Mouse (Mus musculus) lung, embryonic 16.5 days (tissue): Measurements from ENCODE around the gene Mrm3. TPM values are rescaled to one million over a fixed set of nuclear protein-coding genes. Genes with fewer than 3 reads are reported as not detected.

Source experiments
- ATAC-seq: fragments of 200-750 bp; cut with Nextera tagmentation; 2 replicates; pipeline ENCODE4 v1.8.0; 2017; ENCODE audit warnings: low read depth, mild to moderate bottlenecking, moderate library complexity
- H3K27ac ChIP-seq: fragments of 300-500 bp; sonication (generic); 2 replicates; pipeline ENCODE4 v1.5.1; 2014; ENCODE audit warnings: mild to moderate bottlenecking, control low read depth, low read length
- H3K27me3 ChIP-seq: fragments of 300-500 bp; sonication (generic); 2 replicates; pipeline ENCODE4 v1.6.1; 2014; ENCODE audit warnings: low read depth, low read length, mixed read lengths; ENCODE audit not compliant: control insufficient read depth, insufficient read depth
- H3K36me3 ChIP-seq: fragments of 300-500 bp; sonication (generic); 2 replicates; pipeline ENCODE4 v1.6.1; 2014; ENCODE audit warnings: low read length; ENCODE audit not compliant: control insufficient read depth, insufficient read depth
- H3K4me1 ChIP-seq: fragments of 300-500 bp; sonication (generic); replicated peaks from 2 replicates; pipeline ENCODE4 v1.6.1; 2014; ENCODE audit warnings: low read length, mixed read lengths; ENCODE audit not compliant: control insufficient read depth, insufficient read depth
- H3K4me2 ChIP-seq: fragments of 300-500 bp; sonication (generic); 2 replicates; pipeline ENCODE4 v1.6.1; 2014; ENCODE audit warnings: low read depth, low read length, control low read depth
- H3K4me3 ChIP-seq: fragments of 300-500 bp; sonication (generic); 2 replicates; pipeline ENCODE4 v1.5.1; 2014; ENCODE audit warnings: mild to moderate bottlenecking, low read length, control low read depth
- H3K9ac ChIP-seq: fragments of 300-500 bp; sonication (generic); 2 replicates; pipeline ENCODE4 v1.6.1; 2014; ENCODE audit warnings: low read length, control low read depth
- H3K9me3 ChIP-seq: fragments of 300-500 bp; sonication (generic); 2 replicates; pipeline ENCODE4 v1.6.1; 2016; ENCODE audit warnings: low read length; ENCODE audit not compliant: control insufficient read depth
- WGBS: fragments of 180-500 bp; shearing (Covaris S2); extraction: QIAGEN DNeasy Blood & Tissue Kit; methylation state at CpG from one replicate; pipeline ENCODE4 v1.1.7; 2014; 5-methylcytosine and 5-hydroxymethylcytosine counted together
- polyA plus RNA-seq: library from polyadenylated mRNA; unstranded; fragments of >200 nt; fragmentation: Nextera tagmentation; extraction: Ambion mirVana; gene quantifications from 2 replicates; pipeline ENCODE4 v1.2.1, GENCODE M21; 2015

The Mrm3 gene
- polyA plus RNA-seq, 1 experiment from 2014 or later: 18.6 TPM

DNA sequence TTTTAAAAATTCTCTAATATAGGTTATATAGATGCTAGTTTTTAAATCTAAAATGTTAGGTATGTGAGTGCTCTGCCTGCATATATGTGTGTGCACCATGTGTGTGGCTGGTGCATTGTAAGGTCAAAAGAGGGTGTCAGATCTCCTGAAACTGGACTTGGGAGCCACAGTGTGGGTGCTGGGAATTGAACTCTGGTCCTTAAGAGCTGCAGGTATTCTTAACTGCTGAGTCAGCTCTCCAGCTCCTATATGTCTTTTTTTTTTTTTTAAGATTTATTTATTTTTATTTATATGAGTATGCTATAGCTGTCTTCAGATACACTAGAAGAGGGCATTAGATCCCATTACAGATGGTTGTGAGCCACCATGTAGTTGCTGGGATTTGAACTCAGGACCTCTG lies 2.9 kb downstream of the Mrm3 start:
- H3K27me3 ChIP-seq: no peaks in the 10 kb centered on the region
- no peak overlapping the region for H3K4me2 ChIP-seq
- H3K9me3 ChIP-seq: no peaks in the 10 kb centered on the region
- ATAC-seq: no peak
- peaks cover 7% of the 10 kb centered on the region for H3K36me3 ChIP-seq
- H3K4me3 ChIP-seq: no peak overlapping the region
- H3K4me1 ChIP-seq: peaks cover 10% of the 10 kb centered on the region
- no peak overlapping the region for H3K9ac ChIP-seq
- no peak overlapping the region for H3K27ac ChIP-seq

DNA sequence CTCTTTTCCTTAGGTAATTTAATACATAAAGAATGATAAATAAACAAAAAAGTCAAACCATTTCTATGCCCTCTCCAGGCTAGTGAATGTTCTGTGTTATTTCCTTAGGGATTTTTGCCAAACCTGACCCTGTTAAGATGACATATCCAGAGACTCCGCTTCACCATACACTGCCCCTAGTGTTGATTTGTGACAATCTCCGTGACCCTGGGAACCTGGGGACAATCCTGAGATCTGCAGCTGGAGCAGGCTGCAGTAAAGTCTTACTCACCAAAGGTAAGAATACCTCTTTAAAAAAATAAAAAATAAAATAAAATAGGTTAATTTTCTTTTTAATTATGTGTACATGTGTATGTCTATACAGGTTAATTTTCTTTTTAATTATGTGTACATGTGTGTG lies 3.7 kb downstream of the Mrm3 start:
- Histone ChIP-seq H3K4me1 (peaks cover 8% of the 10 kb centered on the region), H3K9me3 (no peaks in the 10 kb centered on the region), H3K27me3 (no peaks in the 10 kb centered on the region), H3K36me3 (peaks cover 7% of the 10 kb centered on the region), H3K4me2 (no peak overlapping the region), H3K27ac (no peak overlapping the region), H3K9ac (no peak overlapping the region), H3K4me3 (no peak overlapping the region)
- no peak for ATAC-seq
- 41% methylated on average over 2 of the region's 2 CpGs for WGBS

DNA sequence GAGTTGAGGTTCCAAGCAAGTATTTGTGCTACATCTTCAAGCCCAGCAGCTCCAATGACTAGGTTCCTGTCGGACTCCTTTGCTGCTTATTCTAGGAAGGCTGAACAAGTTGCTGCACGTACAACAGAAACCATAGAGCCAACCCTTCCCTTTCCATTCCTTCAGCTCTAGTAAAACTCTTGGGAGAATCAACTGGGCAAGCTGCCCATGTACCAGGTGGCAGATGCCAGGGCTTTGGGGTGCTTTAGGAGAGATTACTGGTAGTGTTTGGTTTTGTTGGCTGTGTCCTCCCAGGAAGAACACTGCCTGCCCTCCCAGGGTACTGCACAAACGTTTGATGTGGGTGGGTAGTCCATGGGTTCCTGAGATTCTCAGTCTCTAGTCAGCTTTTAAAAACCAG lies 8.5 kb downstream of the Mrm3 start:
- Histone ChIP-seq H3K27me3 (no peaks in the 10 kb centered on the region), H3K4me2 (no peak overlapping the region), H3K9ac (no peak overlapping the region), H3K4me1 (no peaks in the 10 kb centered on the region), H3K27ac (no peak overlapping the region), H3K36me3 (peaks cover 7% of the 10 kb centered on the region), H3K4me3 (no peak overlapping the region), H3K9me3 (no peaks in the 10 kb centered on the region)
- ATAC-seq: no peak
- WGBS: 42% methylated on average over 3 of the region's 3 CpGs

DNA sequence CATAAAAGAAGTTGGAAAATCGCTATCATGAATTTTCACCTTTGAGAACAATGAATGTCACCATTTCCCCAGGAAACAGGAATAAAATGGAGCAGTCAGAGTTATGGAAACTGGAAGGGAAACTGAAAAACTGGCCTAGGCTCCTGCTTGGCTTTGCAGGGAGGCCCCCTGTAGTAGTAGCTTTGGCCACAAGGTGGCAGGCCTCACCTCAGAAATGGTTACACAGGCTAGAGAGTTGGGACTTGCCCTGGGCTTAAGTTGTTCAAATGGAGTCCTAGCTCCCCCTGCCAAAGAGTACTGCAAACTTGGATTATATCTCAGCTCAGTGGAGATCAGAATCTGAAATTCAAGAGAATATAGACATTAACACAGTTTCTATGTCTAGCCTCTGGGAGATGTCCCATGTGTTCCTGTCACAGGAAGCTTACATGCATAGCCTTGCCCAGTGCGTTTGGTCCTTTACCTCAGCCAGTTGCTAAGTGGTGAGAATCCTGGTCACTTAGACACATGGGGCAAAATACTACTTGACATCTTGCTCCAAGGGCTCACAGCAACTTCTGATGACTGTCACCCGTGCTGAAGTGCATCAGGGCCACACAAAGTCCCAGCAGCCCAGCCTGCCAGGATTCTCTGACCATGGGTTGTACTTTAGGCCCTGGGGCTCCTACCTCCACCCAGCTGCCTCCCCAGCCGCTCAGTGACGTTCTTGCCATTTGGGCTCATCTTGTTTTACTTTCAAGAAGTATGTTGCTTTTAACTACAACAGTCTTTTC lies 9.8 kb downstream of the Mrm3 start:
- peaks cover 7% of the 10 kb centered on the region for H3K36me3 ChIP-seq
- ATAC-seq: peak; percentile 89
- H3K4me1 ChIP-seq: no peaks in the 10 kb centered on the region
- H3K27me3 ChIP-seq: no peaks in the 10 kb centered on the region
- no peak overlapping the region for H3K4me2 ChIP-seq
- H3K9me3 ChIP-seq: no peaks in the 10 kb centered on the region
- WGBS: 41% methylated on average over 5 of the region's 5 CpGs
- no peak overlapping the region for H3K4me3 ChIP-seq
- 0 out of 2 replicates have a peak overlapping the region, but pooled peaks have one; percentile 5 for H3K27ac ChIP-seq
- no peak overlapping the region for H3K9ac ChIP-seq

DNA sequence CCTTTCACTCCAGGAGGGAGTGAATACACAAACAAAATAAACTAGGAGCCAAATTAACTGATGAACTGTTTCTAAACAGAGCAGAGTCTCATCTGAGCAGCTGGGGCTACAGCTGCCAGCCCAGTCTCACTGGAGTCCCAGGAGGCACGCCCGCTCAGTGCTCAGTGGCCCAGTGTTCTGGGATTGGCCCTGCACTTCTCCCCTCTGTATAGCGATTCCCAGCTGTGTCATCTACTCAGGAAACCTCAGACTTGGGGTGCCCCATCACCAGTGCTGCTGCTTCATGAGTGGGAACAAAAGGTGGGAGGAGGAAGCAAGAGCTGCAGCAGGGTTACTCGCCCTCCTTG lies 10.4 kb downstream of the Mrm3 start:
- H3K27ac ChIP-seq: 0 out of 2 replicates have a peak overlapping the region, but pooled peaks have one; percentile 3

DNA sequence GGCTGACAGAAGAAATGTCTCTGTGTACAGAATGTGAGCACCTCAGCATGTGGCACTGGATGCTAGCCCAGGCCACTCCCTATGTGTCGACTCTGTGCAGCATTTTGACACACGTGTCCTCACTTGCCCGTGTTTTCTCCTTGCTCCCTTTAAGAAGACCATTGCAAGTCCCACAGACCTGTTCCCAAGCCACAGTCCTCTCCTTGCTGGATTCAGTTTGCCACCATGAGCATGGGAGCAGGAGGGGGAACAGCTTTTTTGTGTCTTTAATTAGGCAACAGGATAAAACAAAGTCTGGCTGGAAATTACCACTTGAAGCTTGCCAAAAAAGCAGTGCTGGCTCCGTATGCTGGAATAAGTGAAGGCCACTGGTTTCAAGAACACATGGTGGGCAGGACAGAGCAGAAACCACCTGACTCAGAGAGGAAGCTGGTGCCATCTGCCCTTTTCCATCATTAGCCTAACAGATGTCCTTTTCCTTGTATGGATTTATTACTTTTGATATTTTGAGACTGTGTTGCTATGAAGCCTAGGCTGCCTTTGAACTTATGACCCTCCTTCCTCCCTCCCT lies 12.0 kb downstream of the Mrm3 start:
- Histone ChIP-seq H3K36me3 (peaks cover under 1% of the 10 kb centered on the region; the same call in 1 of the 2 replicates), H3K4me1 (no peaks in the 10 kb centered on the region), H3K4me3 (no peak overlapping the region), H3K4me2 (no peak overlapping the region), H3K9ac (no peak overlapping the region), H3K9me3 (no peaks in the 10 kb centered on the region), H3K27me3 (no peaks in the 10 kb centered on the region), H3K27ac (no peak overlapping the region)
- ATAC-seq: no peak
- 67% methylated on average over 4 of the region's 4 CpGs for WGBS

More for the DNA sequence above, 10.4 kb downstream of the Mrm3 start:
- H3K4me2 ChIP-seq: no peak overlapping the region
- WGBS: 65% methylated on average over 4 of the region's 4 CpGs
- H3K36me3 ChIP-seq: peaks cover 7% of the 10 kb centered on the region
- no peak overlapping the region for H3K4me3 ChIP-seq
- no peaks in the 10 kb centered on the region for H3K9me3 ChIP-seq
- H3K9ac ChIP-seq: no peak overlapping the region
- no peaks in the 10 kb centered on the region for H3K4me1 ChIP-seq
- ATAC-seq: peak; percentile 39; the same call in 1 of the 2 replicates
- no peaks in the 10 kb centered on the region for H3K27me3 ChIP-seq

DNA sequence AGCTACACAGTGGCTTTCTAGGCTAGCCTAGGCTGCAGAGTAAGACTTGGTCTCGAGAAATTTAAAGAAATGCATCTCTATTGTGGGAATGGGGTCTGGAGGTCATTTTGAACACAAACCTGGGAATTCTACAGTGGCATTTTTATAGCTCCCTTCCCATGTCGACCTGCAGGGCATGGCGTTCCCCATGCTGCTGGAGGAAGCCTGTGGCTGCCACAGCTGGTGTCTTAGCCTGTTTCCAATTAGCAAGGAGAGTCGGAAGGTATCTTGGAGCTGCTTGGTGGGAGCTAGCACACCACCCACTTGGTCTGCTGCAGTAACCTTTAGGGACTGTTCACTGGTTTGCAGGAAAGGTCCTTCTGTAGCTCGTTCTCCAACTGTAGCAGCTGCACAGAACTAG lies 12.6 kb downstream of the Mrm3 start:
- Histone ChIP-seq H3K4me1 (no peaks in the 10 kb centered on the region), H3K9me3 (no peaks in the 10 kb centered on the region), H3K36me3 (no peaks in the 10 kb centered on the region), H3K9ac (no peak overlapping the region), H3K4me3 (no peak overlapping the region), H3K27ac (no peak overlapping the region), H3K4me2 (no peak overlapping the region), H3K27me3 (no peaks in the 10 kb centered on the region)
- 48% methylated on average over 5 of the region's 5 CpGs for WGBS
- ATAC-seq: no peak

DNA sequence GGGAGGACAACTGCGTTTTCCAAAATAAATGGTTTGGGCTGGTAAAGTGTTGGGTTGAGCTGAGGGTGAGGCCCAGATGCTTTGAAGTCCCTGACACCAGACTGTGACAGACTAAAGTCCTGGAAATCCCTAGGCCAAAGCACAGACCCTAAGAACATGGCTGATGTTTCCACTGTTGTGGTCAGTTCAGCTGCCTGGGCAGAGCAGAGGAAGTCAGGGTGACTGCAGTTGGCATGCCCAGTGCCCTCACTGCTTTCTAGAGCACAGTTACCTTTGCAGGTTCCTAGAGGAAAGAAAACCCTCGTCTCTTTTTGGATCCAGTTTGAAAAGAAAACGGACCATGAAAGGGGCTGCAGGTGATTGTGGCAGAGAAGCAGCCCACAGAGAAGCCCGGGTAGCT lies 13.9 kb downstream of the Mrm3 start:
- Histone ChIP-seq H3K36me3 (no peaks in the 10 kb centered on the region), H3K4me3 (no peak overlapping the region), H3K4me2 (no peak overlapping the region), H3K9me3 (no peaks in the 10 kb centered on the region), H3K27me3 (no peaks in the 10 kb centered on the region), H3K4me1 (no peaks in the 10 kb centered on the region), H3K27ac (no peak overlapping the region), H3K9ac (no peak overlapping the region)
- ATAC-seq: no peak
- WGBS: 72% methylated on average over 4 of the region's 4 CpGs

DNA sequence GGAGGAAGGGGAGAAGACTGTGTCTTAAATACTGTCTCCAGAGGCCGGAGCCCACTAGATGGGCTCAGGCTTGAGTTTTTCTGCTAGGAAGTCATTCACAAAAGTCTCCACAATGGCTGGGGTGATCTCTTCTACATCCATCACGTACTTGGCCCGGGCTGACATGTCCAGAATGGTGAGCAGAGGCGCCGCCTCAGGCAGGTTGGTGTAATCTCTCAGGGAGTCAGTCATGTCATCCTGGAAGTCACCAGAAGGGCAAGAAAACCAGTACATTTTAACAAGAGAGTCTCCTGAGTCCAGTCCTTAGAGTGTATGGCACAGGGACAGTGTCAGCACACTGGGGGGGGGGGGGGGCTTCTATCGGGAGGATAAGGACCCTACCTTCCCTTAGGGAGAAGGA lies 15.0 kb downstream of the Mrm3 start:
- Histone ChIP-seq H3K4me1 (no peaks in the 10 kb centered on the region), H3K9me3 (no peaks in the 10 kb centered on the region), H3K27ac (no peak overlapping the region), H3K9ac (no peak overlapping the region), H3K27me3 (no peaks in the 10 kb centered on the region), H3K36me3 (no peaks in the 10 kb centered on the region), H3K4me2 (no peak overlapping the region), H3K4me3 (no peak overlapping the region)
- ATAC-seq: no peak
- 77% methylated on average over 6 of the region's 6 CpGs for WGBS
